In genomic region chr14:32599290-32600041, GRCm38 (mm10) we compare ENCODE assay signal across 10 mouse cellular contexts. TPM values are rescaled to one million over a fixed set of nuclear protein-coding genes. Genes with fewer than 3 reads are reported as not detected.
DNase-seq lines count a peak whose midpoint lies in the region; ATAC-seq lines count a peak whose summit lies in the region.
"Had no signal": no experiment of that assay in that cellular context is flagged by ENCODE, and none has a peak within 500 bp of the region (broad histone marks: within the 10 kb centered on the region; RNA-seq: fewer than 3 reads in every experiment).

Prrxl1 (plus strand) TSS chr14:32599407.

- WGBS in heart, embryonic 10.5 days, result 1% methylated on average over 53 of the region's 53 CpGs
- WGBS in heart, embryonic 15.5 days, result under 1% methylated on average over 53 of the region's 53 CpGs
- under 1% methylated on average over 53 of the region's 53 CpGs for WGBS in midbrain, embryonic 12.5 days

- H3K9me3 ChIP-seq in heart, embryonic 10.5 days, result no peaks in the 10 kb centered on the region
- no peaks in the 10 kb centered on the region for H3K9me3 ChIP-seq in heart, embryonic 15.5 days (replicated peaks)
- H3K9me3 ChIP-seq in midbrain, embryonic 12.5 days, result no peaks in the 10 kb centered on the region

- no peak for ATAC-seq in heart, embryonic 15.5 days (replicated peaks; ENCODE audit: insufficient number of reproducible peaks, insufficient read depth, low FRiP score, low read depth)
- ATAC-seq in midbrain, embryonic 12.5 days (ENCODE audit: low FRiP score, low read depth), result peak; percentile 70
- no peak for ATAC-seq in megakaryocyte-erythroid progenitor cell, adult 5-6 weeks (replicated peaks; ENCODE audit: low FRiP score, low TSS enrichment, poor library complexity, severe bottlenecking)
- no peak for ATAC-seq in monocyte, adult 5-6 weeks (replicated peaks; ENCODE audit: insufficient number of reproducible peaks, low FRiP score, low TSS enrichment, poor library complexity, severe bottlenecking)

- H3K9ac ChIP-seq in heart, embryonic 15.5 days, result no peak within 1 kb of the TSS
- H3K9ac ChIP-seq in midbrain, embryonic 12.5 days (replicated peaks), result peak within 1 kb of the TSS; percentile 39

- no peak for DNase-seq in heart, embryonic 10.5 days (ENCODE audit: low spot score)
- no peak for DNase-seq in heart, adult 11 months
- peak; percentile 47 for DNase-seq in adrenal gland, adult 2 months
- DNase-seq in layer of hippocampus, adult 9-11 months, result no peak

- peaks cover 99% of the 10 kb centered on the region for H3K27me3 ChIP-seq in heart, embryonic 10.5 days (ENCODE audit: insufficient read depth, poor library complexity, severe bottlenecking)
- H3K27me3 ChIP-seq in heart, embryonic 15.5 days, result peaks cover 100% of the 10 kb centered on the region
- peaks cover 92% of the 10 kb centered on the region for H3K27me3 ChIP-seq in midbrain, embryonic 12.5 days

- H3K4me2 ChIP-seq in heart, embryonic 15.5 days, result peak within 1 kb of the TSS; percentile 55
- peak within 1 kb of the TSS; percentile 67 for H3K4me2 ChIP-seq in midbrain, embryonic 12.5 days (replicated peaks)

- H3K36me3 ChIP-seq in heart, embryonic 10.5 days, result no peaks in the 10 kb centered on the region
- no peaks in the 10 kb centered on the region for H3K36me3 ChIP-seq in heart, embryonic 15.5 days
- H3K36me3 ChIP-seq in midbrain, embryonic 12.5 days, result no peaks in the 10 kb centered on the region
- H3K36me3 ChIP-seq: G1E had no signal

- no peak within 1 kb of the TSS for H3K27ac ChIP-seq in heart, embryonic 10.5 days
- H3K27ac ChIP-seq in heart, embryonic 15.5 days, result no peak within 1 kb of the TSS
- H3K27ac ChIP-seq in midbrain, embryonic 12.5 days (replicated peaks), result peak within 1 kb of the TSS; percentile 46

- peaks cover 22% of the 10 kb centered on the region for H3K4me1 ChIP-seq in heart, embryonic 10.5 days
- H3K4me1 ChIP-seq in heart, embryonic 15.5 days (replicated peaks), result peaks cover 28% of the 10 kb centered on the region
- H3K4me1 ChIP-seq in midbrain, embryonic 12.5 days, result peaks cover 32% of the 10 kb centered on the region

- peak within 1 kb of the TSS; percentile 52 for H3K4me3 ChIP-seq in heart, embryonic 10.5 days
- peak within 1 kb of the TSS; percentile 36 for H3K4me3 ChIP-seq in heart, embryonic 15.5 days
- H3K4me3 ChIP-seq in midbrain, embryonic 12.5 days, result peak within 1 kb of the TSS; percentile 42

RNA-seq across cellular contexts. Expression of gene Prrxl1, which starts in this region (rescaled TPM):
- not detected in 2 replicates for polyA plus RNA-seq in heart, embryonic 10.5 days (2016; fragmentation: Nextera tagmentation; extraction: Ambion mirVana)
- 1 to 10 TPM in 1 of 2 experiments, under 1 TPM in 1; 0.81 to 3.1 TPM for total RNA-seq in adrenal gland, adult 2 months (2021)
- 0.46 and 1.6 TPM in 2 replicates for polyA plus RNA-seq in adrenal gland, adult 2 months (2012; rRNA removed)
- 0.24 and 0.43 TPM in 2 replicates for polyA plus RNA-seq in heart, embryonic 15.5 days (2015; fragmentation: Nextera tagmentation; extraction: Ambion mirVana)
- 9.8 and 11.1 TPM in 2 replicates for polyA plus RNA-seq in midbrain, embryonic 12.5 days (2016; fragmentation: Nextera tagmentation; extraction: Ambion mirVana)
- not detected in 2 replicates for total RNA-seq in megakaryocyte-erythroid progenitor cell, adult 5-6 weeks (2014; fragmentation: Nextera tagmentation)
- not detected in 2 replicates for total RNA-seq in megakaryocyte-erythroid progenitor cell, adult 5-6 weeks (2017)
- not detected in 3 replicates for total RNA-seq in monocyte, adult 5-6 weeks (2017)
- total RNA-seq: heart, adult 18-20 months had no signal
- polyA plus RNA-seq: G1E had no signal
